Mouse (Mus musculus) cerebellum, adult 2 months (tissue): ENCODE measurements around the gene B430305J03Rik. TPM values are rescaled to one million over a fixed set of nuclear protein-coding genes. Genes with fewer than 3 reads are reported as not detected.

Source experiments
- DNase-seq, 2 experiments: peaks; one replicate each; pipeline ENCODE4 v3.0.0; 2021
- H3K27ac ChIP-seq: fragments of 200-500 bp; 2 replicates; pipeline ENCODE4 v1.5.1; 2012; ENCODE audit warnings: low read length, control low read depth, inconsistent platforms; ENCODE audit not compliant: insufficient read depth
- H3K27me3 ChIP-seq: fragments of 200-500 bp; 2 replicates; pipeline ENCODE4 v1.6.1; 2012; ENCODE audit warnings: inconsistent platforms, mild to moderate bottlenecking, low read length, moderate library complexity; ENCODE audit not compliant: control insufficient read depth, insufficient read depth
- H3K4me1 ChIP-seq: fragments of 200-500 bp; 2 replicates; pipeline ENCODE4 v1.6.1; 2011; ENCODE audit warnings: low read length; ENCODE audit not compliant: control insufficient read depth, insufficient read depth
- H3K4me3 ChIP-seq: fragments of 200-500 bp; replicated peaks from 2 replicates; pipeline ENCODE3; 2011; ENCODE audit warnings: mild to moderate bottlenecking, low read depth, low read length, control low read depth; ENCODE audit not compliant: insufficient read depth
- CTCF ChIP-seq: fragments of 200-500 bp; IDR thresholded peaks from 2 replicates; pipeline ENCODE4 v1.5.1; 2011; ENCODE audit warnings: low read depth, mild to moderate bottlenecking, control low read depth, low read length, moderate library complexity, borderline replicate concordance; ENCODE audit not compliant: insufficient read depth
- POLR2A ChIP-seq: fragments of 200-500 bp; IDR thresholded peaks from 2 replicates; pipeline ENCODE4 v1.6.1; 2011; ENCODE audit warnings: low read length, control low read depth, borderline replicate concordance; ENCODE audit not compliant: insufficient read depth
- WGBS: fragments of 180-500 bp; shearing (Covaris S2); methylation state at CpG from one replicate; pipeline ENCODE4 v1.1.7; 2018; 5-methylcytosine and 5-hydroxymethylcytosine counted together
- polyA plus RNA-seq: library from polyadenylated mRNA; depleted of rRNA; stranded (reverse); fragments of >200 nt; gene quantifications from 2 replicates; pipeline ENCODE4 v1.2.3, GENCODE M21; 2012

B430305J03Rik gene
- polyA plus RNA-seq, 1 experiment, result 0.44 TPM

DNA sequence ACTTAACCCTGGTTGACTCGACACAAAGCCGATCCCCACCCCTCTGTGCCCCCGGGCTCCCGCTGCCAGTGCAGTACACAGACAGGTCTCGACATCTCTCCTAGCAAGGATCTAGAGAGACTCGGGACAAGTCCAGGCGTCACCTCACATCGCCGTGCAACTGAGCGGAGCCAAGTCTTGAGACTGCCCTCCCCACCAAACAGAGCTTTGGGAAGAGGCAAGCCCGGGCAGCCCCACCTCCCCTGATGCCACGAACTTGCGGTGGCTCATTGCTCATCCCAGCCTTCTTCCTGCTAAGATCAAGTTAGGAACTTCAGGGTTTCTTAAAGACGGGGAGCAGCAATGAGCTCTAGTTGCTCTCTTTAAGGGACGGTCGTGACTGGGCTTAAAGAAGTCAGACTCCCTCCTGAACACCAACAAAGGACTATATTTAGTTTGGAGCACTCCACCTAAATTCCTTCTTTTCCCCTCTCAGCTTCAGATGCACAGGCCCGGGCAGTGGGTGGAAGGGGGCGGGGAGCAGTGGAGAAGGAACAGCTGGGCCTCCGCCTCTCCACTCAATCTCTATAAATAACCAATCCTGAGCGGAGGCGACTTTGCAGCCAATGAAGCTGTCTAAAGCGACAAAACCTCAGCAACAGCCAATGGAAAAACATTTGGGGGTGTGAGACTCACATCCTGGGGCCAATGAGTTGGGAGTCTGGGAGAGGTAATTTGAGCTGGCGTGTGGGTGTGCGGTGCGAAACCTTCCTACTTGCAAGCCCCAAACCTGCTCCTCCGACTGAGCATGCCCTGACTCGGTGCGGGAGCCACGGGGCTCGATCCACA is 2.4 kb downstream of the B430305J03Rik start:
- Histone ChIP-seq H3K27me3 (no peaks in the 10 kb centered on the region), H3K27ac (no peak overlapping the region; the same call in 1 of the 2 replicates), H3K4me3 (peak overlapping the region; percentile 54), H3K4me1 (no peaks in the 10 kb centered on the region)
- WGBS, result under 1% methylated on average over 30 of the region's 30 CpGs
- TF ChIP-seq CTCF (no peak), POLR2A (no peak)
- DNase-seq, result peak; percentile 78 to 83

DNA sequence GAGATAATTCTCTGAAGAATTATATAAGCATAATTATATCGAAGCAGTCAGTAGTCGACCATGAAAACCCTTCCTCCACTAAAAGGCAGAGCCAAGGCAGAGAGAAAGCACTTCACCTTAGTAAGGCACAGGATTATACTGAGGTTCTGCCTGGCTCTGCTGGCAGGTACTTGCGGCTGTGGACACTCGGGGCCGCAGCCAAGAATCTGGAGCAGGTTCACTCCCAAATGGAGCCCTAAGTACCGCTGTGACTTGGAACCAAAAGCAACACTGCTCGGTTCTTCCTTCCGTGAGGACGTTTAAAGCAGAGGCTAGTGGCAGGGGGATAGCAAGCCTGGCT is 3.0 kb downstream of the B430305J03Rik start:
- Histone ChIP-seq H3K4me3 (peak overlapping the region; percentile 54), H3K27ac (no peak overlapping the region; the same call in 1 of the 2 replicates), H3K27me3 (no peaks in the 10 kb centered on the region), H3K4me1 (no peaks in the 10 kb centered on the region)
- 1% methylated on average over 9 of the region's 9 CpGs for WGBS
- peak in 1 of 2 experiments; percentile 60 for DNase-seq
- no peak for TF ChIP-seq POLR2A
- no peak for TF ChIP-seq CTCF

DNA sequence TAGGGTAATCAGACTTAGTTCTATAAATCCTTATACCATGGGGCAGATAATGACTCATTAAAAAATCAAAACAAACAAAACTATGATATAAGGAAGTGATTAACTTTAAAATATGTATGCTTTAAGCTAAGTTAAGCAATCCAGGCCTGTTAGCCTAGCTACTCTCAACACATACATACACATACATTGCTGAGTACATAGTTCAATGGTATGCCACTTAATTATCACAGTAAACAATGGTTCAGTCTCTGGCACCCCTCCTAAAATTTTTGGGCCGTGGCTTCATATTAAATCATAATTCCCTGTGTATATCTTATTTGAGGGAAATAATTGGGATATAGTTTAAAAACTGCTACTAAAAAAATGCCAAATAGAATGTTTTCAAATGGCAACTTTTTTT is 4.4 kb downstream of the B430305J03Rik start, which contains the start of gene Rap2b:
Gene Rap2b (plus strand): TSS at position 301 of the 400 bp plus-strand sequence.
- WGBS, result 83% methylated on average over 1 of the region's 1 CpGs
- no peaks in the 10 kb centered on the region for H3K27me3 ChIP-seq
- no peak within 1 kb of the TSS for H3K27ac ChIP-seq
- TF ChIP-seq POLR2A (no peak), CTCF (no peak)
- no peaks in the 10 kb centered on the region for H3K4me1 ChIP-seq
- no peak within 1 kb of the TSS for H3K4me3 ChIP-seq
- no peak for DNase-seq

DNA sequence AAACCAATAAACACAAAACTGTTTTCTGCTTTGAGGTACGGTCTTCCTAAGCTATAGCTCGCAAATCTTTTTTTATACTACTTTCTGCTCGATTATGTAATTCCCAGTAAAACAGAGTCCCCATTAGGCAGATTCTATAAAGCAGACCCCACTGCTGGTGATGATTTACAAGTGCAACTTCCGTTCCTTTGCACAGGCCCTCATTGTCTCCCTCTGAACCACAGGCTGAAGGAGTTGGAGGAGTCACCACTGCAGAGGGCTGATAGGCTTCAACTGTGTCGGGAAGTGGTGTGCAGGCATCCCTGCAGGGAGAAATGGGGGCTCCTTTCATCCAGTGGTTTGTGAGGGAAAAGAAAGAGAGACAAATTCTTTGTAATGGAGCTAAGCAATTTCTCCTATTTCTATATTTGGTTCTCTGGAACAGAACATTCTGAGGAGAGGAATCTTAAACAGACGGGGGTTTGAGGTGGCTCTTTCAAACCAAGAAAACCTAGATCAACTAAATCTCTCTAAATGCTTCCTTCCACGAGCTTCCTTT is 6.9 kb downstream of the B430305J03Rik start:
- Histone ChIP-seq H3K27me3 (no peaks in the 10 kb centered on the region), H3K27ac (no peak overlapping the region), H3K4me1 (no peaks in the 10 kb centered on the region), H3K4me3 (no peak overlapping the region)
- TF ChIP-seq CTCF, result no peak
- no peak for TF ChIP-seq POLR2A
- DNase-seq, result no peak
- 55% methylated on average over 7 of the region's 7 CpGs for WGBS

DNA sequence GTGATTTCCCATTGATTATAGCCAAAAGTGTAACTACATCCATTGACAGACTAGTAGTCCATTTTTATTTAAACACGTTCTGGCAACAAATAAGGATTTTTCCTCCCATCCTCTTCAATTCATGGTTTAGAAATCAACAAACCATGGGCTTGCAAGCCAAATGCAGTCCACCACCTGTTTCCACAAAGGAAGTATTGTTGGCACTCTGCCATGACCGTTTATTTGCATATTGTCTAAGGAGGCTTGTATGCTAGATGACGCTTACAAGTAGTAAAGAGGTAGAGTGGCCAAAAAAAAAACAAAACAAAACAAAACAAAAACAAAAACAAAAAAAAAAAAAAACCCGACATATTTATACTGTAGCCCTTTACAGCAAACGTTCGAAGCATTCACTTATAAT is 7.6 kb downstream of the B430305J03Rik start:
- no peak overlapping the region for H3K4me3 ChIP-seq
- no peak for TF ChIP-seq CTCF
- TF ChIP-seq POLR2A, result no peak
- no peak for DNase-seq
- H3K27ac ChIP-seq, result no peak overlapping the region
- no peaks in the 10 kb centered on the region for H3K4me1 ChIP-seq
- H3K27me3 ChIP-seq, result no peaks in the 10 kb centered on the region
- 35% methylated on average over 6 of the region's 6 CpGs for WGBS

DNA sequence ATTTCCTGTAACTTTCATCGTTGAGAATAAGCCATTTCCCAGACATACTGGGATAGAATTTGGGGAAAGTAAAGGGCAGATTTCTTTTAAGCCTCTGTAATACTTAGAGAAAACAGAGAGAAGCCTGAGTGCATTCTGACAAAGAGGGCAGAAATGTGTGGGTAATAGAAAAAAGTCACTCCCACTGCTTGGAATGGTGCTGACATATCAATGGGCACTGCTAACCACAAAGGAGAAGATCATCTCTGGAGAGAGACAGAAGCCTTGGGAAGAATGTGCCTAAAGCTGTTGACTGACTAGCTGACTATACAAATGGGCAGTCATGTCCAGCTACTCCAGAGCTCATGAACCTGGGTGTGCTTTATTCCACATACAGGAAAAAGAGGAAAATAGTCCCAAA is 10.3 kb downstream of the B430305J03Rik start:
- DNase-seq, result no peak
- WGBS, result 65% methylated on average over 1 of the region's 1 CpGs
- Histone ChIP-seq H3K4me1 (no peaks in the 10 kb centered on the region), H3K27ac (no peak overlapping the region), H3K27me3 (no peaks in the 10 kb centered on the region), H3K4me3 (no peak overlapping the region)
- TF ChIP-seq POLR2A, result no peak
- no peak for TF ChIP-seq CTCF

DNA sequence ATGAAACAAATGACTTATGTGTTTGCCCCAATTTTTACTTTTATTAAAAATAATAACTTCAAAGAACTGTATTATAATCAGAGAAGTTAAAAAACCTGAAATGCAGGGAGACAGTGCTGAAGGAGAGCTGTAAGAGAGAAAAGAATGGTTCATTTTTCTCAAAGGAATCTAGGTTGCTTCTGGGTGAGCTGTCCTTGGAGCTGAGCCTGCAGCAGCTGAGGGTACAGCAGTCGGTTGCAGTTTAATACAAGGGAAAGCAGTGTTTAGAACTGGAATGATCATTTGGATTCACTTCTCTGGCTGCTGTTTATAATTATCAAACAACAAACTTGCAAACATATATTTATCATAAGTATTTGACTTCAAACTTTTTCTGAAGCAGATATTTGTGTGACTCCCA is 16.3 kb downstream of the B430305J03Rik start:
- no peak for TF ChIP-seq CTCF
- TF ChIP-seq POLR2A, result no peak
- WGBS, result 29% methylated on average over 1 of the region's 1 CpGs
- no peak overlapping the region for H3K27ac ChIP-seq
- no peak for DNase-seq
- no peaks in the 10 kb centered on the region for H3K4me1 ChIP-seq
- no peak overlapping the region for H3K4me3 ChIP-seq
- no peaks in the 10 kb centered on the region for H3K27me3 ChIP-seq
